Mouse (Mus musculus): ENCODE measurements around the gene Rd3l. TPM values are rescaled to one million over a fixed set of nuclear protein-coding genes. Genes with fewer than 3 reads are reported as not detected.

Gene Rd3l
- polyA plus RNA-seq, 1 experiment from 2014 or later, result not detected

DNA sequence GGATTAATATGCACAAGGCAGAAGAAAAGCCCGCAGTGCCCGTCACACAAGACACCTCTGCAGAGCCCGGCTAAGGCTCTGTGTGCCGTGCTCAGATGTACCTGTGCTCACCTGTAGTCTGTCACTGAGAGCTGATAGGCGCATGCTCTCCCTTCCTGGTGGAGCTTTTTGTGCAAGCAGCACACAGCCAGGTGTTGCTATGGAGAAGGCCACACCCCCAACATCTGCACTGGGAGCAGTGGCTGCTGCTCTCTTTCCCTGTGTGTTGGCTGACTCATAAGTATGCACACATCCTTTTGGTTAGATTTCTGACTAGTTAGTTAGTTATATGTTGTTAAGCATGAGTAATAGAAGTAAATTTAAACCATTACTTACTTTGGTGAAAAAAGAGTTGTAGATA lies 11.5 kb upstream of the Rd3l start:
- ATAC-seq, result peak; percentile 54; the same call in 1 of the 2 replicates
- Histone ChIP-seq H3K27me3 (replicated peaks; ENCODE audit: control insufficient read depth, insufficient read depth, low read length) (no peaks in the 10 kb centered on the region), H3K36me3 (ENCODE audit: control insufficient read depth, insufficient read depth) (no peaks in the 10 kb centered on the region), H3K9me3 (ENCODE audit: control insufficient read depth) (no peaks in the 10 kb centered on the region), H3K4me3 (ENCODE audit: low read depth, low read length) (no peak overlapping the region), H3K9ac (ENCODE audit: low read depth, low read length) (no peak overlapping the region), H3K4me2 (replicated peaks; ENCODE audit: low read depth) (no peak overlapping the region), H3K4me1 (replicated peaks; ENCODE audit: control insufficient read depth, insufficient read depth, low read length) (no peaks in the 10 kb centered on the region), H3K27ac (ENCODE audit: low read depth, low read length) (no peak overlapping the region)
- 84% methylated on average over 5 of the region's 5 CpGs for WGBS
- no peak for TF ChIP-seq CTCF (IDR thresholded peaks at IDR 0.05; ENCODE audit: low read depth)

DNA sequence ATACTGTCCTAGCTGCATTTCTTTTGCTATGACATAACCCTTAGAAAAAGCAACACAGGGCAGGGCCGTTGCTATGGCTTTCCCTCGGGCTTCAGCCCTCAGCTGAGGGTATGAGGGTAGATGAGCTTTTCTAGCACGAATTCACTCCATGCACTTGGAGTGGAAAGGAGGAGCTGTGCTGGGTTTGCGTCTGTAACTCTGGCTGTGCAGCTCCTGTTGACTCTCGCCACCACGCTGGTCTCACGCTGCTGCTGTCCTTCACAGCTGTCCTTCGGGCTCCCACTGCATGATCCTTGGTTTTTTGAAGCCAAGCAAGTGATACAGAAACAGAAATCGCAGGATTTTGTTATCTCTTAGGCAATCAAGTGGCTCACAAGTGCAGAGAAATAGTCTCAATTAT lies 5.6 kb upstream of the Rd3l start:
- H3K27me3 ChIP-seq (replicated peaks; ENCODE audit: control insufficient read depth, insufficient read depth, low read length), result no peaks in the 10 kb centered on the region
- no peaks in the 10 kb centered on the region for H3K9me3 ChIP-seq (ENCODE audit: control insufficient read depth)
- no peaks in the 10 kb centered on the region for H3K36me3 ChIP-seq (ENCODE audit: control insufficient read depth, insufficient read depth)
- H3K4me2 ChIP-seq (replicated peaks; ENCODE audit: low read depth), result no peak overlapping the region
- H3K27ac ChIP-seq (ENCODE audit: low read depth, low read length), result no peak overlapping the region
- H3K9ac ChIP-seq (ENCODE audit: low read depth, low read length), result no peak overlapping the region
- 52% methylated on average over 9 of the region's 9 CpGs for WGBS
- no peak overlapping the region for H3K4me3 ChIP-seq (ENCODE audit: low read depth, low read length)
- TF ChIP-seq CTCF (IDR thresholded peaks at IDR 0.05; ENCODE audit: low read depth), result no peak
- H3K4me1 ChIP-seq (replicated peaks; ENCODE audit: control insufficient read depth, insufficient read depth, low read length), result no peaks in the 10 kb centered on the region
- ATAC-seq, result no peak

DNA sequence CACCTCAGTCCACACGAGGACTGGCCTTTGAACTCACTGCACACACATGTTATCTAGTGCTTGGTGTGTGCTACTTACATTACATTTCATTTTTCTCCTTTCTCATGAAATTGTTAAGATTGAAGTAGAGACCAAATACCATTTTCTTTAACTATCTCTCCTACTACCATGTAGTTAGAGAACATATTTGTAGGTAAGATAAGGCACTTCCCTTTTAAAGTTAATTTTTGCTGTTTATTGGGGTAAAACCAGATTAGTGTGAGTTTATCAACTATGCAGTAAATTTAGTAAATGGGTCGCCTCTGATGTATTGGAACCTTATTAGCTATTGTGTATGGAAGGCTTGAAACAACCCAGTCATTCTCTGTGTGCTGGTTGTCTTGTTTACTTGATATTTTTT lies 2.0 kb upstream of the Rd3l start:
- no peaks in the 10 kb centered on the region for H3K27me3 ChIP-seq (replicated peaks; ENCODE audit: control insufficient read depth, insufficient read depth, low read length)
- no peaks in the 10 kb centered on the region for H3K4me1 ChIP-seq (replicated peaks; ENCODE audit: control insufficient read depth, insufficient read depth, low read length)
- H3K9me3 ChIP-seq (ENCODE audit: control insufficient read depth), result no peaks in the 10 kb centered on the region
- WGBS, result 55% methylated on average over 2 of the region's 2 CpGs
- no peak overlapping the region for H3K4me2 ChIP-seq (replicated peaks; ENCODE audit: low read depth)
- no peak for ATAC-seq
- no peak overlapping the region for H3K9ac ChIP-seq (ENCODE audit: low read depth, low read length)
- H3K36me3 ChIP-seq (ENCODE audit: control insufficient read depth, insufficient read depth), result no peaks in the 10 kb centered on the region
- no peak for TF ChIP-seq CTCF (IDR thresholded peaks at IDR 0.05; ENCODE audit: low read depth)
- H3K4me3 ChIP-seq (ENCODE audit: low read depth, low read length), result no peak overlapping the region
- H3K27ac ChIP-seq (ENCODE audit: low read depth, low read length), result no peak overlapping the region

DNA sequence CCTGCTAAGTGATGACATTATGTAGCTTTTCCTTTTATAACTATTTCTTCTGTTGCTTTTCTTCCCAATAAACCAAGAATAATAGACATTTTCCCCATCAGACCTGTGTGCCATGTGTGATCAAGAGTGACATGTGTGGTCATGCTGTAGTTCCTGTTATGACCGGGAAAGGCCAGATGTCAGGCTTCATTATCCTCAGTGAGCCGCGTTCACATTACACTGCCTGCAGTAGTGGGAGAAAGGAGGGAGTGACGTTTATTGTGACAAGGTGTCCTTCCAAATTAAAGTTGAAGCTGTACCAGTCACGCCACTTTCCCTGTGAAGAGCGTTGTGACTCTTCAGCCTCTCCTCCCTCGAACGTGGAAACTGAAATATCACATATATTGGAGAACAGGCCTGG lies 714 bp upstream of the Rd3l start:
- no peak for TF ChIP-seq CTCF (IDR thresholded peaks at IDR 0.05; ENCODE audit: low read depth)
- no peak overlapping the region for H3K27ac ChIP-seq (ENCODE audit: low read depth, low read length)
- no peak overlapping the region for H3K9ac ChIP-seq (ENCODE audit: low read depth, low read length)
- WGBS, result 84% methylated on average over 8 of the region's 8 CpGs
- no peaks in the 10 kb centered on the region for H3K4me1 ChIP-seq (replicated peaks; ENCODE audit: control insufficient read depth, insufficient read depth, low read length)
- no peak overlapping the region for H3K4me2 ChIP-seq (replicated peaks; ENCODE audit: low read depth)
- no peaks in the 10 kb centered on the region for H3K27me3 ChIP-seq (replicated peaks; ENCODE audit: control insufficient read depth, insufficient read depth, low read length)
- H3K9me3 ChIP-seq (ENCODE audit: control insufficient read depth), result no peaks in the 10 kb centered on the region
- ATAC-seq, result no peak
- no peaks in the 10 kb centered on the region for H3K36me3 ChIP-seq (ENCODE audit: control insufficient read depth, insufficient read depth)
- H3K4me3 ChIP-seq (ENCODE audit: low read depth, low read length), result no peak overlapping the region

DNA sequence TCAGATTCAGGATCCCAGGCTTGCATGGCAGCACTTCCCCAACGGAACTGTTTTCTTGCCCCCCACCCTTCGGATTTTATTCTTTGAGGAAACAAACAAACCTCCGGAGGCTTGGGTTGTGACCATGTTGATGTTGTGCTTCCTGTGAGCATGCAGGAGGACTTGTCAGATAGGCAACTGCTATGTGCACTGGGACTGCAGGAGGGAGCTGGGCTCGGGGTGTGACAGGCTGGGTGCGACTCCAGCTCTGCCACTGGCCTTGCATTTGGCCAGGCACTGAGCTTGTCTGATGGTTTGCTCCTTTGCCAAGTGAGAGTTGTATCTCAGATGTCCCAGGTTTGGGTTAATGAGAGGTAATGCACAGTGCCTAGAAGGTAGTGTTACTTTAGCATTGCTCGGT lies 2.8 kb downstream of the Rd3l start:
- 75% methylated on average over 6 of the region's 6 CpGs for WGBS
- no peak overlapping the region for H3K9ac ChIP-seq (ENCODE audit: low read depth, low read length)
- no peaks in the 10 kb centered on the region for H3K9me3 ChIP-seq (ENCODE audit: control insufficient read depth)
- no peaks in the 10 kb centered on the region for H3K36me3 ChIP-seq (ENCODE audit: control insufficient read depth, insufficient read depth)
- no peak for ATAC-seq
- H3K4me2 ChIP-seq (replicated peaks; ENCODE audit: low read depth), result no peak overlapping the region
- no peaks in the 10 kb centered on the region for H3K4me1 ChIP-seq (replicated peaks; ENCODE audit: control insufficient read depth, insufficient read depth, low read length)
- no peaks in the 10 kb centered on the region for H3K27me3 ChIP-seq (replicated peaks; ENCODE audit: control insufficient read depth, insufficient read depth, low read length)
- TF ChIP-seq CTCF (IDR thresholded peaks at IDR 0.05; ENCODE audit: low read depth), result no peak
- no peak overlapping the region for H3K27ac ChIP-seq (ENCODE audit: low read depth, low read length)
- no peak overlapping the region for H3K4me3 ChIP-seq (ENCODE audit: low read depth, low read length)

DNA sequence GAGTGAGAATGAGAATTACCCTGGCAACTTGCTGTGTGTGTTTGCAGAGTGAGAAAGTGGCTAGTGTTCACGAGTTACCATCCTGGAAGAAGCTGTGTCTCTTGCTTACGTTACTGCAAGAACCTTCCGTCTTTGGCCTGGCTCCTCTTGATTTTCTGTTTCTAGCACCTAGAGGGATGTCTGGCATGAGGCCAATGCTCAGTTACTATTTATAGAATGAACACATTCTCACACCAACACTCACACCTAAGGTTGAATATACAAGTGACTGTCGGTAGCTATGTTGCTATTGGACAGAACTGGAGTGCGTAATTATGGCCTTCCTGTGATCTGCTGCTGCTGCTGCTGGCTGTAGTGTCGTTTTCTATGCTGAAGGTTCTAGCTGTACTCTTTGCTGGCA lies 4.0 kb downstream of the Rd3l start:
- no peaks in the 10 kb centered on the region for H3K9me3 ChIP-seq (ENCODE audit: control insufficient read depth)
- no peaks in the 10 kb centered on the region for H3K4me1 ChIP-seq (replicated peaks; ENCODE audit: control insufficient read depth, insufficient read depth, low read length)
- whole genome bisulfite sequencing, result 45% methylated on average over 6 of the region's 6 CpGs
- no peak overlapping the region for H3K9ac ChIP-seq (ENCODE audit: low read depth, low read length)
- TF ChIP-seq CTCF (IDR thresholded peaks at IDR 0.05; ENCODE audit: low read depth), result no peak
- no peak overlapping the region for H3K27ac ChIP-seq (ENCODE audit: low read depth, low read length)
- no peaks in the 10 kb centered on the region for H3K27me3 ChIP-seq (replicated peaks; ENCODE audit: control insufficient read depth, insufficient read depth, low read length)
- no peak overlapping the region for H3K4me3 ChIP-seq (ENCODE audit: low read depth, low read length)
- no peak overlapping the region for H3K4me2 ChIP-seq (replicated peaks; ENCODE audit: low read depth)
- no peak for ATAC-seq
- no peaks in the 10 kb centered on the region for H3K36me3 ChIP-seq (ENCODE audit: control insufficient read depth, insufficient read depth)

DNA sequence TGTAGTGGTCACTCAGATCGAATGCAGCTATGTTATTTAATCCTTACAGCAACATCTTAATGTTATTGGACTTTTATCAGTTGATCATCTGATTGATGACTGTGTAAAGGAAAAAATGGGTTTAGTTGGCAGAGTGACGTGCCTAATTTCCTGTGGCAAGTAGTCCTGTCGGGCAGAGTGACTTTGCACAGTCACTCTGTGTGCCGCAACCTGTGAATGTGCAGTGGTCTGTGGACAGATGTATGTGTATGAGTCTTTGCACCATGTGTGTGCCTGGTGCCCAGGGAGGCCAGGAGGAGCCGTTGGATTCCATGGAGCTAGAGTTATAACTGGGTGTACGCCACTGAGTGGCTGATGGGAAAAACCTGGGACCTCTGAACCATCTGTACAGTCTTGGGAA lies 6.5 kb downstream of the Rd3l start:
- no peak overlapping the region for H3K9ac ChIP-seq (ENCODE audit: low read depth, low read length)
- no peak overlapping the region for H3K27ac ChIP-seq (ENCODE audit: low read depth, low read length)
- no peaks in the 10 kb centered on the region for H3K27me3 ChIP-seq (replicated peaks; ENCODE audit: control insufficient read depth, insufficient read depth, low read length)
- 72% methylated on average over 6 of the region's 6 CpGs for WGBS
- no peaks in the 10 kb centered on the region for H3K9me3 ChIP-seq (ENCODE audit: control insufficient read depth)
- no peaks in the 10 kb centered on the region for H3K36me3 ChIP-seq (ENCODE audit: control insufficient read depth, insufficient read depth)
- no peak overlapping the region for H3K4me2 ChIP-seq (replicated peaks; ENCODE audit: low read depth)
- H3K4me1 ChIP-seq (replicated peaks; ENCODE audit: control insufficient read depth, insufficient read depth, low read length), result no peaks in the 10 kb centered on the region
- no peak overlapping the region for H3K4me3 ChIP-seq (ENCODE audit: low read depth, low read length)
- no peak for ATAC-seq
- TF ChIP-seq CTCF (IDR thresholded peaks at IDR 0.05; ENCODE audit: low read depth), result no peak
